In the genomic region with DNA sequence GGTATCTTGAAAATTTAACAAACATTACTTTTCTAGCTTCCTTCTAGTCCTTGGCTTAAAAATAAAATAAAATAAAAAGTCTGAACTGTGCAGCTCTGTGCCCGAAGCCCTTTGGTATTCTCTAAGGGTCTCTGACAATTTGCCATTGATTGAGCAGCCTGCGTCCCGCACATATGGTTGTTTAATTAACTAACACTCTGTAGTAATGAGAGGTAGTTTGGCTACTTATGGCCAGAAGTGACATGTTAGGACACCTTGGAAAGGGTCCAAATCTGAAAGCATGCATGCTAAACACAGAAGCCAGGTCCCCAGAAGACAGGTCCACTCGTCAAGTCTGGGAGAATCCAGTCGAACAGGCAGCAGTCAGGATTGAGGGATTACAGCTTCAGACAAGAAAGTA, we compare ENCODE assay signal across 27 mouse cellular contexts. TPM values are rescaled to one million over a fixed set of nuclear protein-coding genes. Genes with fewer than 3 reads are reported as not detected.
DNase-seq lines count a peak whose midpoint lies in the region; ATAC-seq and TF ChIP-seq lines count a peak whose summit lies in the region.
"Had no signal": no experiment of that assay in that cellular context is flagged by ENCODE, and none has a peak within 500 bp of the region (broad histone marks: within the 10 kb centered on the region; RNA-seq: fewer than 3 reads in every experiment).

No protein-coding gene starts in this region.

- H3K36me3 ChIP-seq in forebrain, embryonic 13.5 days (ENCODE audit: poor library complexity, severe bottlenecking): no peaks in the 10 kb centered on the region
- H3K36me3 ChIP-seq in forebrain, postnatal 0 days (ENCODE audit: insufficient read depth): no peaks in the 10 kb centered on the region
- H3K36me3 ChIP-seq in midbrain, postnatal 0 days (ENCODE audit: insufficient read depth, low read length): no peaks in the 10 kb centered on the region
- H3K36me3 ChIP-seq in midbrain, embryonic 15.5 days (replicated peaks): no peaks in the 10 kb centered on the region
- H3K36me3 ChIP-seq: embryonic facial prominence, embryonic 13.5 days; embryonic facial prominence, embryonic 15.5 days had no signal

- H3K4me1 ChIP-seq in forebrain, embryonic 13.5 days: 0 out of 2 replicates have a peak, but pooled peaks cover 4% of the 10 kb centered on the region
- H3K4me1 ChIP-seq in forebrain, postnatal 0 days (ENCODE audit: insufficient read depth): no peaks in the 10 kb centered on the region
- H3K4me1 ChIP-seq in midbrain, postnatal 0 days (ENCODE audit: insufficient read depth, low read length): no peaks in the 10 kb centered on the region
- no peaks in the 10 kb centered on the region for H3K4me1 ChIP-seq in midbrain, embryonic 15.5 days
- H3K4me1 ChIP-seq: embryonic facial prominence, embryonic 13.5 days; embryonic facial prominence, embryonic 15.5 days had no signal

- no peak for TF ChIP-seq CTCF in forebrain, postnatal 0 days (IDR thresholded peaks at IDR 0.05; ENCODE audit: low read depth)
- no peak for TF ChIP-seq CTCF in midbrain, postnatal 0 days (IDR thresholded peaks at IDR 0.05)

- no peaks in the 10 kb centered on the region for H3K9me3 ChIP-seq in forebrain, embryonic 13.5 days (replicated peaks)
- no peaks in the 10 kb centered on the region for H3K9me3 ChIP-seq in forebrain, postnatal 0 days (ENCODE audit: low read length)
- no peaks in the 10 kb centered on the region for H3K9me3 ChIP-seq in midbrain, postnatal 0 days (ENCODE audit: low read length)
- no peaks in the 10 kb centered on the region for H3K9me3 ChIP-seq in midbrain, embryonic 15.5 days
- H3K9me3 ChIP-seq: embryonic facial prominence, embryonic 13.5 days; embryonic facial prominence, embryonic 15.5 days had no signal

- DNase-seq in forebrain, postnatal 0 days: no peak
- peak; percentile 13 for DNase-seq in heart, adult 11 months
- no peak for DNase-seq in heart, postnatal 36 days
- DNase-seq in midbrain, postnatal 0 days (ENCODE audit: low spot score): peak; percentile 9
- DNase-seq in cerebellum, adult 8-10 months: no peak
- DNase-seq: adrenal gland, adult 2 months; adrenal gland, postnatal 10 days; adrenal gland, postnatal 25 days; cerebellum, adult 11-12 months; cerebellum, adult 2 months; cerebellum, adult 9-11 months; cerebellum, postnatal 14 days; cerebellum, postnatal 36 days; embryo, embryonic 11 days had no signal

- H3K27ac ChIP-seq in forebrain, embryonic 13.5 days: no peak overlapping the region
- no peak overlapping the region for H3K27ac ChIP-seq in forebrain, postnatal 0 days (ENCODE audit: low read depth, low read length)
- H3K27ac ChIP-seq in midbrain, postnatal 0 days (ENCODE audit: low read depth, low read length): no peak overlapping the region
- H3K27ac ChIP-seq in midbrain, embryonic 15.5 days: no peak overlapping the region
- H3K27ac ChIP-seq: embryonic facial prominence, embryonic 13.5 days; embryonic facial prominence, embryonic 15.5 days had no signal

- intact Hi-C loops in heart, postnatal 36 days (cut with DNase I): loop anchor here (10.0 kb wide), 1 partner anchor 734 kb away; no protein-coding TSS in a partner anchor

- 0 out of 2 replicates have a peak, but pooled peaks have one; percentile 25 for ATAC-seq in forebrain, embryonic 13.5 days
- ATAC-seq in forebrain, postnatal 0 days: no peak
- ATAC-seq in midbrain, postnatal 0 days (ENCODE audit: low FRiP score): no peak
- no peak for ATAC-seq in midbrain, embryonic 15.5 days (replicated peaks)

- no peak overlapping the region for H3K4me3 ChIP-seq in forebrain, embryonic 13.5 days
- H3K4me3 ChIP-seq in forebrain, postnatal 0 days (ENCODE audit: low read depth, low read length): no peak overlapping the region
- no peak overlapping the region for H3K4me3 ChIP-seq in midbrain, postnatal 0 days (ENCODE audit: low read depth, low read length)
- no peak overlapping the region for H3K4me3 ChIP-seq in midbrain, embryonic 15.5 days
- H3K4me3 ChIP-seq: embryonic facial prominence, embryonic 13.5 days; embryonic facial prominence, embryonic 15.5 days; erythroblast, embryonic 14.5 days had no signal

- H3K9ac ChIP-seq in forebrain, embryonic 13.5 days: no peak overlapping the region
- H3K9ac ChIP-seq in forebrain, postnatal 0 days: no peak overlapping the region
- no peak overlapping the region for H3K9ac ChIP-seq in midbrain, postnatal 0 days (replicated peaks; ENCODE audit: low read length, poor library complexity, severe bottlenecking)
- H3K9ac ChIP-seq in midbrain, embryonic 15.5 days: no peak overlapping the region
- H3K9ac ChIP-seq: embryonic facial prominence, embryonic 13.5 days; embryonic facial prominence, embryonic 15.5 days had no signal

- no peak overlapping the region for H3K4me2 ChIP-seq in forebrain, embryonic 13.5 days
- H3K4me2 ChIP-seq in forebrain, postnatal 0 days (ENCODE audit: low read depth): no peak overlapping the region
- H3K4me2 ChIP-seq in midbrain, postnatal 0 days (ENCODE audit: low read depth, low read length, poor library complexity, severe bottlenecking): no peak overlapping the region
- no peak overlapping the region for H3K4me2 ChIP-seq in midbrain, embryonic 15.5 days
- H3K4me2 ChIP-seq: embryonic facial prominence, embryonic 13.5 days; embryonic facial prominence, embryonic 15.5 days had no signal

- H3K27me3 ChIP-seq in forebrain, embryonic 13.5 days: no peaks in the 10 kb centered on the region
- no peaks in the 10 kb centered on the region for H3K27me3 ChIP-seq in forebrain, postnatal 0 days (ENCODE audit: insufficient read depth, low read length)
- no peaks in the 10 kb centered on the region for H3K27me3 ChIP-seq in midbrain, postnatal 0 days (ENCODE audit: insufficient read depth, low read length)
- H3K27me3 ChIP-seq in midbrain, embryonic 15.5 days (replicated peaks): no peaks in the 10 kb centered on the region
- H3K27me3 ChIP-seq: embryonic facial prominence, embryonic 15.5 days had no signal

- 56% methylated on average over 5 of the region's 5 CpGs for WGBS in forebrain, embryonic 13.5 days
- 44% methylated on average over 5 of the region's 5 CpGs for WGBS in forebrain, postnatal 0 days
- WGBS in midbrain, postnatal 0 days: 77% methylated on average over 5 of the region's 5 CpGs
- 71% methylated on average over 5 of the region's 5 CpGs for WGBS in midbrain, embryonic 15.5 days

RNA-seq across cellular contexts. Expression of a gene that starts 22.0 kb away (rescaled TPM):
- polyA plus RNA-seq in forebrain, embryonic 13.5 days (2015; fragmentation: Nextera tagmentation; extraction: Ambion mirVana): 1.1 and 1.3 TPM in 2 replicates
- total RNA-seq in forebrain, postnatal 0 days (2014; rRNA removed): 14.1 and 16.1 TPM in 2 replicates
- polyA plus RNA-seq in forebrain, postnatal 0 days (2015; fragmentation: Nextera tagmentation; extraction: Ambion mirVana): 1.9 and 4.2 TPM in 2 replicates
- 1 to 10 TPM in 1 of 2 experiments, under 1 TPM in 1; 0.53 to 1.5 TPM for total RNA-seq in heart, postnatal 36 days (2021)
- total RNA-seq in midbrain, postnatal 0 days (2014; rRNA removed): 15.3 and 20.9 TPM in 2 replicates
- 5.3 and 5.9 TPM in 2 replicates for polyA plus RNA-seq in midbrain, postnatal 0 days (2015; fragmentation: Nextera tagmentation; extraction: Ambion mirVana)
- polyA plus RNA-seq in midbrain, embryonic 15.5 days (2015; fragmentation: Nextera tagmentation; extraction: Ambion mirVana): 5.0 and 6.0 TPM in 2 replicates
- total RNA-seq: common myeloid progenitor, adult 5-6 weeks; MEL had no signal
- polyA plus RNA-seq: erythroblast, embryonic 14.5 days had no signal

RNA-seq across cellular contexts. Expression of a gene that starts 46.7 kb away (rescaled TPM):
- polyA plus RNA-seq in forebrain, embryonic 13.5 days (2015; fragmentation: Nextera tagmentation; extraction: Ambion mirVana): not detected in 2 replicates
- not detected in 2 replicates for total RNA-seq in forebrain, postnatal 0 days (2014; rRNA removed)
- 0.12 TPM in 1 of 2 replicates, not detected in the other for polyA plus RNA-seq in forebrain, postnatal 0 days (2015; fragmentation: Nextera tagmentation; extraction: Ambion mirVana)
- not detected for total RNA-seq in heart, postnatal 36 days (2021)
- total RNA-seq in midbrain, postnatal 0 days (2014; rRNA removed): not detected in 2 replicates
- not detected in 2 replicates for polyA plus RNA-seq in midbrain, postnatal 0 days (2015; fragmentation: Nextera tagmentation; extraction: Ambion mirVana)
- not detected in 2 replicates for polyA plus RNA-seq in midbrain, embryonic 15.5 days (2015; fragmentation: Nextera tagmentation; extraction: Ambion mirVana)
- total RNA-seq: adrenal gland, adult 2 months; adrenal gland, postnatal 10 days; adrenal gland, postnatal 25 days; adrenal gland, postnatal 4 days; common myeloid progenitor, adult 5-6 weeks; ES-E14; MEL had no signal
- polyA plus RNA-seq: adrenal gland, adult 2 months; C2C12; embryonic facial prominence, embryonic 11.5 days; embryonic facial prominence, embryonic 13.5 days; embryonic facial prominence, embryonic 15.5 days; erythroblast, embryonic 14.5 days; forebrain, embryonic 11.5 days; frontal cortex, adult 2 months had no signal

Comparison
In these comparisons a context has a peak if more than half of its experiments do, and no peak if none do; other contexts are left out.
1. DNase-seq: peak in heart, adult 11 months (single experiment) and midbrain, postnatal 0 days (single experiment); none in forebrain, postnatal 0 days (single experiment), heart, postnatal 36 days (0 of 2) and cerebellum, adult 8-10 months (single experiment).